Mouse (Mus musculus) embryonic fibroblast, embryonic 13.5 days (primary cell): ENCODE measurements around the gene Rtn4r.

Experiments used
- CTCF ChIP-seq: IDR thresholded peaks from 2 replicates; pipeline ENCODE4 v1.5.1; 2011; ENCODE audit warnings: mild to moderate bottlenecking, control low read depth, low read length, moderate library complexity, borderline replicate concordance; ENCODE audit not compliant: insufficient read depth
- POLR2A ChIP-seq: IDR thresholded peaks from 2 replicates; pipeline ENCODE4 v1.6.1; 2011; ENCODE audit warnings: low read depth, mild to moderate bottlenecking, control low read depth, low read length, moderate library complexity

DNA sequence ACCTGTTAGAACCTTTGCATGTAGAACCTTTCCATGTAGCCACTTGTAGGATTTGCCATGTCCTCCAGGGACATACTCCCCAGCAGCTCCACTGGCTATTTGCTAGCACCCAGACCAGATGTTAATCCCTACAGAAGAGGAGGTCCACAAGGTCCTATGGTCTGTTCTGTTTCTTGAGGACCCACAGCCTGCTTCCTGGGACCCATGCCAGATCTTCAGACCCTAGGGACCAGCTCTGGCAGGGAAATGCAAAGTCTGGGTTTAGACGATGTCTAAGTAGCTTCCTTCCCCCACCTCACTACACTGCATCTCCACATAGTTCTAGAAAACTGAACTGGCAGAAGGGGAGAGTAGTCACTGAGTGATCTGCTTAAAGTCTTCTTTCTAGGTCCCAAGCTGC is 32.3 kb downstream of the Rtn4r start:
- TF ChIP-seq POLR2A (no peak), CTCF (no peak)
